Mouse (Mus musculus) Patski (cell line): ENCODE measurements around the gene Dnajc16. TPM values are rescaled to one million over a fixed set of nuclear protein-coding genes. Genes with fewer than 3 reads are reported as not detected.

Source experiments
- ATAC-seq: fragments of 100-300 bp; one replicate; pipeline ENCODE4 v1.8.0; 2021
- CTCF ChIA-PET: fragments of 350-600 bp; sonication (Branson Sonifier 250); formaldehyde crosslinking; loops from one replicate; lab custom pipeline; 2022; ENCODE audit warnings: inconsistent platforms; lab: Charles Lee
- POLR2A ChIA-PET: fragments of 350-600 bp; sonication (Branson Sonifier 250); formaldehyde crosslinking; loops from one replicate; lab custom pipeline; 2022; ENCODE audit warnings: antibody characterized with exemption, inconsistent platforms; lab: Charles Lee
- DNase-seq: peaks from one replicate; pipeline ENCODE4 v3.0.0-alpha.2; 2011; ENCODE audit warnings: low read depth, low spot score
- H3K27me3 ChIP-seq: fragments of 371-371 bp; one replicate; pipeline ENCODE4 v1.5.1; 2021
- CTCF ChIP-seq: fragments of 100-300 bp; IDR thresholded peaks from one replicate; pipeline ENCODE4 v1.5.1; 2021
- in situ Hi-C: fragments of 300-500 bp; cut with MboI; formaldehyde crosslinking; loops from 3 replicates; pipeline ENCODE4 v1.11.1; 2018; ENCODE audit warnings: low pct_unique_long_range_greater_than_20kb, mixed read lengths
- polyA plus RNA-seq: library from polyadenylated mRNA; unstranded; gene quantifications from one replicate; pipeline ENCODE4 v1.2.3, GENCODE M21; 2021

The Dnajc16 gene
- polyA plus RNA-seq, 1 experiment from 2014 or later, result 14.5 TPM

DNA sequence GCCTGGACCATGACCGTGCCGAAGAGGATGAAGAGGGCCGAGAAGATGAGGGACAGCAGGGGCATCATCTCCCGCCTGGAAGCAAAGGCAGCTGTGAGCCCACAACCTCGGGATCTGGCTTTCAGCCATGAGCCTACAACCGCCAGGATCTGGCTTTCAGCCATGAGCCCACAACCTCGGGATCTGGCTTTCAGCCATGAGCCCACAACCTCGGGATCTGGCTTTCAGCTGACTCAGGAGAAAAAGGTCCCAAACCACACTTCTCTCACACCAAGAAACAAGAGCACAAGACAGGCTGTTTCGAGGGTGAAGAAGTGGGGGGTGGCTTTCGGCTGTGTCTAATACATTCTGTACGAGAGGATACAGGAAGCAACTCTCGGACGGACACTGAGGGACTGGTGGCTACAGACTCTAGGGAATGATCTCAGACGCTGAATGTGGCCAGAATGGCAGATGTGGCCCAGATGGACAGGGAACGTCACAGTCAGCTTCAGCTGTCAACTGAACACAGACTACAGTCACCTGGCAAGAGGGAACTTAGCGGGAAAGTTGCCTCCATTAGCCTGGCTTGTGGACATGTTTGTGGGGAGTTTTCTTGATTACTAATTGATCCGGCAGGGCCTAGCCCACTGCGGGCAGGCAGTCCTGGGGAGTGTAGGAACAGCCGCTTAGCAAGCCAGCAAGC, 23.9 kb downstream of the Dnajc16 start:
- ATAC-seq (no peak), DNase-seq (no peak)
- ChIA-PET CTCF (no interaction called here), POLR2A (interaction anchor here (1.2 kb wide), 1 partner anchor 15 kb away, joined by 5 read pairs; no protein-coding TSS in a partner anchor)
- in situ Hi-C loops, result no loop called here
- TF ChIP-seq CTCF, result no peak
- no peaks in the 10 kb centered on the region for H3K27me3 ChIP-seq

DNA sequence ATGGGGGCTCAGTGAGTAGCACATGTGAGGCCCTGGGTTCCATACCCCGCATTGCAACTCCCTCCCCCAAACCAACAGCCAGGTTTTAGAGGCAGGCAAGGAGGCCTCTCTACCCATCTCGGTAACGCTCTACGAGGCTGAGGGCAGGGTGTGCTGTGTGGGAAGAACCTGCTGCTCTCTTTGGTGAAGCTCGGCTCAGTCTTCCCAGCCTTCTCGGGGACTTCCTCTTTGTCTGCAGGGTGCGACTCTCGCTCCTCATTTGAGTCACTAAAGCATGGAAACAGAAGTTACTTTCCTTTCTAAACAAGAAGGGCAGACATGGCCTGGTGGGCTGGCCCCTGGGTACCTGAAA, 24.4 kb downstream of the Dnajc16 start:
- no peaks in the 10 kb centered on the region for H3K27me3 ChIP-seq
- no peak for ATAC-seq
- no peak for TF ChIP-seq CTCF
- POLR2A ChIA-PET, result interaction anchor here (1.2 kb wide), 1 partner anchor 15 kb away, joined by 5 read pairs; no protein-coding TSS in a partner anchor
- DNase-seq, result no peak
- CTCF ChIA-PET, result no interaction called here
- in situ Hi-C loops, result no loop called here

DNA sequence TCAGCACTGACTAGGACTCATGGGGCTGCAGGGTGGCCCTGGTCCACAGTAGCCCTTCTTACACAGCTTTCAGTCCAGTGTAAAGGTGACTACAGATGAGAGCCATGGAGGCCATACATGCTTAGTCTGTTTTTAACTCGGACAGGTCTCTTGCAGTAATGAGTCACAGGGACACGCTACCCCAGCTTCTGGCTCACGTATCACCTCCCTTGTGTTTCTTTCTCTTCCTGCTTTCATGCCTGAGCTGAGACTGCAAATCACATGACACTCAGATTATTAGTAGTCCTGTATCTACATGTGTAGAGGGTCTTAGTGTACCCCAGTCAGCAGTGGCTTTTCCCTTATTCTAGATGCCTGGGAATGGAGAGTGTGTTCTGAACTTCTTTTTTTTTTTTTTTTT, 25.7 kb downstream of the Dnajc16 start:
- DNase-seq (no peak), ATAC-seq (no peak)
- H3K27me3 ChIP-seq, result no peaks in the 10 kb centered on the region
- TF ChIP-seq CTCF, result no peak
- ChIA-PET POLR2A (no interaction called here), CTCF (no interaction called here)
- in situ Hi-C loops, result no loop called here

DNA sequence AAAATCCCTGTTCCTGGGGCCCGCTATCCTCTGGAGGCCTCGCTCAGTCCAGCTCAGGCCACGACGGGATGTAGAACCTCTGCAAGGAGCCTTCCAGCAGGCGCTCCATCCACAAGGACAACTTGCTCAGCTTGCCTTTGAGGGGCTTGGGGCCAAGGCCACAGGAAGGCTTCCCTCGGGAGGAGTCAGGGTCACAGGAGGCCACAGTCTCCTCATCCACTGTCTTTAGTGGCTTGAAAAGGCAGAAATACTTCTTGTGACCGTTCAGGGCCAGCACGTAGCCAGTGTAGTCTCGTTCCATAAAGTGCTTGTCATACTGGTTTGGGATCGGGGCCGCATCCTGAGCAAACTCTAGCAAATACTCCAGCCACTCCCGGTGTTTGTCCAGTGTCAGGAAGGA, 27.3 kb downstream of the Dnajc16 start:
- in situ Hi-C loops, result no loop called here
- DNase-seq (no peak), ATAC-seq (no peak)
- CTCF ChIA-PET, result no interaction called here
- H3K27me3 ChIP-seq, result no peaks in the 10 kb centered on the region
- no peak for TF ChIP-seq CTCF
- POLR2A ChIA-PET, result no interaction called here

DNA sequence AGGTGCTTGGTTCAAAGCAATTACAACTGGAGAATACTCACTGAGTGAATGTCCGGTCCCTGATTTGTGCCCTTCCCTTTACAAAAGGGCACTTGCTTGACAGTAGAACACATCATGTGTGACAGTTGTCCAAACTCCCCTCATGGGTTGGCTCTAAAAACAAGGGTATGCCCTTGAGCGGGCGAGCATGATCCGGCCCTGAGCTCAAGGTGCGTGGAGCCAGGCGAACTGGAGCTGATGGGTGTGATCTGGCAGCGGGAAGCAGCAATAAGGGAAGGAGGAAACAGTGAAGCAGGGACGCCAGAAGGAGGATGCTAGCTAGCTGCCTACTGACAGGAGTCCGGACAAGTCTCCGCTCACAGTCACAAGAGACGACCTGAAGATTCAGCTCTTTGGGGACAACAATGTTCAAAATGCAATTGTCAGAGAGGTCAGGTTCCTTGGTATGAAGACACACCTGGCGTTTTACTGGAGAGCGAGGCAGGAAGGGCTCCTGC, 28.6 kb downstream of the Dnajc16 start:
- DNase-seq (no peak), ATAC-seq (no peak)
- TF ChIP-seq CTCF, result no peak
- CTCF ChIA-PET, result interaction anchor here (1.1 kb wide), 1 partner anchor 19 kb away, joined by 3 read pairs; no protein-coding TSS in a partner anchor
- no peaks in the 10 kb centered on the region for H3K27me3 ChIP-seq
- POLR2A ChIA-PET, result no interaction called here
- in situ Hi-C loops, result no loop called here

DNA sequence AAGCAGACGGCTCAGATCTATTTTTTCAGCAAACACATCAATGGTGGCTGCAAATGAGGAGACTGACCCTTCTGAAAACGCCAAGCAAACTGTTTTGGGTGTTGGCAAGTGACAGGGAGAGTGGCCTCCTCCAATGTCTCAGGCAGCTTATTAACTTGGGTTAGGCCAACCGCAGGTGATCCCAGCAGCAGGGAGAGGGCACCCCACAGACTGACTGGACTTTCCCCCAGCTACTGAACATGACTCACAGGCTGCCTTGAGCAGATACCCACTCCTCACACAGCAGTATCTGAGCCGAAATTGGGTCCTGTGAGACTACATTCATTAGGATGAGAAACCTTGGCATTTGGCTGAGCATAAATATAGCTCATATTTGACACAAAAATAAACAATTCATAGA, 29.8 kb downstream of the Dnajc16 start:
- in situ Hi-C loops, result no loop called here
- ChIA-PET POLR2A (no interaction called here), CTCF (interaction anchor here (0.9 kb wide), 1 partner anchor 14 kb away, joined by 3 read pairs; no protein-coding TSS in a partner anchor)
- DNase-seq (no peak), ATAC-seq (no peak)
- TF ChIP-seq CTCF, result no peak
- no peaks in the 10 kb centered on the region for H3K27me3 ChIP-seq

DNA sequence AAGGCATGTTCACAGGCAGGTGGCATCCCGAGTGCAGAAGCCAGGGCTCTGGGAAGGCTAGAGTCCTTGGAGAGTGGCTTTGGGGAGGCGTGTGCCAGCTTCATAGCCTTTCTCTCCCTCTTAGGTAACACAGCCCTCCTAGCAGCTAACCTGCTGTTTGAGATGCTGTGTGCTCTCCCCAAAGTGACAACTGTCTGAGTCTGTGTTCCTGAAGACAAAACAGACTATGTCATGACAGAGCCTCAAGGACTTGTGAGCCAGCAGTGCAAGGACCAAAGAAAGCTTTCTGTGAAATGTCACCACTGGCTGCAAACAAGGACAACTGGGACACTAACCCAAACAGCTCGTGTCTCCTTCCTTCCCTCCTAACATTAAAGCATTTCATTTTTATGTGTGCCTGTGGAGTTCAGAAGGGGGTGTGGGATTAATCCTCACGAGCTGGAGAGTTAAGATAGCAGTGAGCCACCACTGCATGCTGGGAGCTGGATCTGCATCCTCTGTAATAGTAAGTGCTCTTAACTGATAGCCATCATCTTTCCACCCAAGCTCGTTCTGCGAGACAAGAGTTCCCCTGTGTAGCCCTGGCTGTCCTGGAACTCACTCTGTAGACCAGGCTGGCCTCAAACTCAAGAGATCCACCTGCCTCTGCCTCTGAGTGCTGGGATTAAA, 31.7 kb downstream of the Dnajc16 start:
- ATAC-seq (no peak), DNase-seq (no peak)
- no peaks in the 10 kb centered on the region for H3K27me3 ChIP-seq
- POLR2A ChIA-PET, result no interaction called here
- CTCF ChIA-PET, result no interaction called here
- in situ Hi-C loops, result no loop called here
- TF ChIP-seq CTCF, result no peak

DNA sequence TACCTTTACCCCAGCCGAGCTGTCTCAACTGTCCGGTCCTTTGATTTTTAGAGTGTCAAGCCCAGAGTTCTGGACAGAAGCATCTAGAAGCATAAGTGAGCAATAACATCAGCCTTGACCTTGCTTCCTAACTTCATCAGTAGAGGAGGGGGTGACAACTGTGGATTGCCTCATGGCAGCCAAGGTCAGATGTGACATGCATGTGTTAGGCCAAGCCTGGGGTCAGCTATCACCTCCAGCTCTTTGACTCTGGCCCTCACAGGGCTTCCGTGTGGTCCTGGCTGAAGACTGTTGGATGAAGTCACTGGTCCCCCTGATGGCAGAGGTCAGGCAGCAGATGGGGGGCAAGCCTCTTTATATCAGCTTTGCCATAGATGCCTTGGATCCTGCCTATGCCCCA, 33.6 kb downstream of the Dnajc16 start:
- POLR2A ChIA-PET, result no interaction called here
- no peak for ATAC-seq
- CTCF ChIA-PET, result no interaction called here
- TF ChIP-seq CTCF, result no peak
- no peaks in the 10 kb centered on the region for H3K27me3 ChIP-seq
- in situ Hi-C loops, result no loop called here
- DNase-seq, result no peak

DNA sequence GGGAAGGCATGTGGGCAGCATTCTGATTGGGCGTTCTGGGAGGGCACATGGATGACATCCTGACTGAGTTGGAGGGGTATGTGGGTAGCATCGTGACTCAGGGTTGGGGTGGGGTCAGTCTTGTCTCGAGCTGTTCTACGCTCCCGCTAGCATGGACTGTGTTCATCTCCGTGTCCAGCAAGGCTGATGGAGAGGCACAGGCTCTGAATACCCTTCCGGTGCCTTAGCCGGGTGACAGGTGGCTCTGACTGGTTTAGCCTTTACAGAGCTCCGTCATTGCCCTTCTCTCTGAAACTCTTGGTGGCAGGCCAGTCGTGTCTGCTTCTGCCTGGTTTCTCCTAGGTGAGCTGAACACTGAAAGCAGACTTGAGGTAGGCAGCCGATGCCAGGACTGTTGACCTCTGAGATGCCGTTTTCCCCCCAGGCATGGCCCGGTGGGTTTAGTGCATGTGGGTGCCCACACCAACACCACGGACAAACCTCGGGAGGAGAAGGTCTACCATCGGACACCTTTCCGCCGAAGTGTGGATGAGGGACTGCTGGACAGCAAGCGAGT, 35.3 kb downstream of the Dnajc16 start:
- POLR2A ChIA-PET, result no interaction called here
- TF ChIP-seq CTCF, result no peak
- no peaks in the 10 kb centered on the region for H3K27me3 ChIP-seq
- no peak for DNase-seq
- CTCF ChIA-PET, result no interaction called here
- in situ Hi-C loops, result no loop called here
- ATAC-seq, result no peak

DNA sequence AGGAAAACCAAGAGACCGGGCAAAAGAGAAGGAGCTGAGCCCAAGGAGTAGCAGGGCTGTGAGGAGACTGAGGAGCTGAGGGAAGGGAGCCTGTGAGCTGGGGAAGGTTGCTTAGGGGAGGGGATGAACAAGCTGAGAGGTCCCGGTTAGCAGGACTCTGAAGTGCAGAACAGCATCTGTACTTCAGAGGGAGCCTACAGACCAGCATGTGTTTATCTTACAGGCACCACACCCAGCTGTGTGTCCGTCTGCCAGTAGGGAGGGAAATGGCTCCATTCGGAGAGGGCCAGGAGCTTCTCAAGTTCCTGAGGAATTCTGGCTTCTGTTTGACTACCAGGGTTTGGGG, 38.7 kb downstream of the Dnajc16 start:
- TF ChIP-seq CTCF, result no peak
- POLR2A ChIA-PET, result no interaction called here
- ATAC-seq, result no peak
- CTCF ChIA-PET, result no interaction called here
- in situ Hi-C loops, result no loop called here
- no peak for DNase-seq
- no peaks in the 10 kb centered on the region for H3K27me3 ChIP-seq

DNA sequence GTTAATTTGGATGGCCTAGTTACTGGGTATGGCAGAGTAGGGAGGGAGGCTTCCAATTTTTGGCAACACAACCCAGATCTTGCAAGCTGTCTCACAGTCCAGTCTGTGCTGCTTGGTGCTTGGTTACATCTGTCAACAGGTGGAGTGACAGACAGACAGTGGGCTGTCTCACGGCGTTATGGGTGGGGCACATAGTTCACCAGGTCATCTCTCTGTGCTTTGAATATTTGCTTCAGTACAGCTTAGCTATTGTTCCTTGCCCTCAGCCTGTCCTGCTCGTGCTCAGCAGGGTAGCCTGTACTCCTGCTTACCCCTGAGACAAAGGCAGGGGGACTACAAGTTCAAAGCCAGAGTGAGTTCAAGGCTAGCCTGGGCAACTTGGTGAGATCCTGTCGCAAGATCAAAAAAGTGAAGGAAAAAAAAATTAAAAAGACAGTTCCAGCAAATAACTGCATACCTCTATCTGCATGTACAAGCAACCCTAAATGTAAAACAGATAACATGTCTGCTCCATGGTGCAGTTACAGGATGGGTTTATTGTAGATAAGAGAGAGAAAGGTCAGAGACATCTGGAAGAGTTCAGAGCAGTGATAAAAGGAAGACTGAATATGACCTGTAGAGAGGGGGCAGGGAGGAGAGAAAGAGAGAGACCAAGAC, 39.2 kb downstream of the Dnajc16 start:
- ChIA-PET POLR2A (no interaction called here), CTCF (no interaction called here)
- ATAC-seq (no peak), DNase-seq (no peak)
- in situ Hi-C loops, result no loop called here
- TF ChIP-seq CTCF, result no peak
- H3K27me3 ChIP-seq, result no peaks in the 10 kb centered on the region
